Mouse (Mus musculus) kidney, adult 2 months (tissue): ENCODE data around the gene Nat8f2.

Experiments
- CTCF ChIP-seq: fragments of 200-500 bp; conservative IDR thresholded peaks from 2 replicates; pipeline ENCODE4 v1.5.1; 2011; ENCODE audit warnings: low read depth, mild to moderate bottlenecking, control low read depth, low read length, moderate library complexity, mixed read lengths; ENCODE audit not compliant: insufficient read depth, insufficient read length
- POLR2A ChIP-seq: fragments of 200-500 bp; IDR thresholded peaks from one replicate; pipeline ENCODE4 v1.6.1; 2011; ENCODE audit warnings: low read depth, low read length, control low read depth

GRCm38 (mm10) chr6:85818338-85818737, 50.6 kb downstream of the Nat8f2 start:
- no peak for TF ChIP-seq POLR2A
- TF ChIP-seq CTCF, result no peak
